Mouse (Mus musculus) ovary, postnatal 14 days (tissue): Measurements from ENCODE around the gene Hoxa3.

ENCODE experiments used
- DNase-seq: peaks from one replicate; pipeline ENCODE4 v3.0.0; 2022; ENCODE audit warnings: low spot score

The Hoxa3 gene

DNA sequence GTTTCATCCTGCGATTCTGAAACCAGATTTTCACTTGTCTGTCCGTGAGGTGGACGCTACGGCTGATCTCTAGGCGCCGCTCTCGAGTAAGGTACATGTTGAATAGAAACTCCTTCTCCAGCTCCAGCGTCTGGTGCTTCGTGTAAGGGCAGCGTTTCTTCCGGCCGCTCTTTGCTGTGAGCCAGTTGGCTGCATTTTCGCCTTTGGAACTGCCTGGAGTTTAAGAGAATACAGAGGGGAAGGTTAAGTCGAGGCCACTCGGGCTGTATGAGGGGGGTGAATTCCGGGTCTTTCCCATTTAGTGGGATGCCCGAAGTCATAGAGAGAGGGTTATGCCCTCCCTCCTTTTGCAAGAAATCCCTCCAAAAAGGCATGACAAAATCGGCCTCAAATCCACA, 19.4 kb upstream of the Hoxa3 start:
- DNase-seq: no peak

DNA sequence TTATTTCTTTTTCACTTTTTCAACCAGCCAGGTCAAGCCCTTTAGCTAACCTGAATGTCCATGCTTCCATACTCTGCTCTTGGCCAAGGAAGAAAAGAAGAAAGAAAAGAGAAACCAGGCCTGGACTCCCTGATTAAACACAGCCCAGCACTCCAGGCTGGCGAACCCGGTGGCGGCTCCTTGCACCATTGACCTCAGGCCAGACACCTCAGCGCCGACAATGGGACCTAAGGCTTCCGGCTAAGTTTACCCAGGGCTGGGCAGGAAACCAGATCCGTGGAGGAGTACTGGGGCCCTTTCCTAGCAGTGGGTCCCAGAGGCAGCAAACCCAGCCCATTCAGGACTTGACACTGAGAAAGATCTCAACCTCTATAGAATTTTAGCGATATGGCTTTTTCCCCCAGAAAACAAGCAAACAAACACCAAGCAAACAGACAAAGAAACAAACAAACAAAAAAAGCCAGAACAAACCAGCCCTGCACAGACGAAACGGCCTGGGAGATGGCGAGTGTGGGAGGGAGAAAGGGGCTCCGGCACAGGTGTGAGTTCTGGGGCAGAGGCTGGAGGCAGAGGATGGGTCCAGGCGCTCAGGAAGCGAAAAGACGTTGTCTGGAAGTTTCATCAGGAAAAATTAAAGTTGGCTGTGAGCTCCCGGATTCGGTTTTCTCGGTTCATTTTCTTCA, 18.9 kb upstream of the Hoxa3 start:
- DNase-seq: no peak

DNA sequence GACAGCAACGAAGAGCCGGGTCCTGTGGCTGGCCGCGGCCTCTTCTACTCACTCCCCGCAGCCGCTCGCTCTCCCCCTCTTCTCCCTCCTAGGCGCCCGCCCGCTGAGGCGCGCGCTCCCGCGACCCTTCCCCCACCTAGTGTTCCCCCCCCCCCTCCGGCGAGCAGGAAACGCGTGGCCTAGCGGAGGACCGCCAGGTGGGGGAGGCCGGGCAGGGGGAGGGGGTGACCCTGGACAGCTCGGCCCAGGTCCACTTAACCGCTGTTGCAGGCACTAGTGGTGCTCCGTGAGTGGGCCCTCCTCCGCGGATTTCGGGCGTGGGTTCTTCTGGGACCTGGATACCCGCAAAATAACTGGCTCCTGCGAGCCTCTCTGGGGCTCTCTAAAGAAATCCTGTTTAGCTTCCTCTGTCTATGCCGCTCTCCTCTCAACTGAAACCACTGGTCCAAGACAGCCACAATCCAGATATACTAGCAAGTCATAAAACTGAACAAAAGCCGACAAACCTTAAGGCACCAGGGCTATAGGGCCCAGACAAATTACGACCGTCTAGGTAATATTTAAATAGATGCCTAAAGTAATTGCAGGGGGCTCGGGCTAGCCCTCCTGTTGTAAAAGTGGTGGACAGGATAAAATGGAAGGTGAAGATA, 17.5 kb upstream of the Hoxa3 start, which contains the start of gene Hoxa9:
Gene Hoxa9 (minus strand): TSS at position 574 of the 650 bp plus-strand sequence.
- DNase-seq: no peak

DNA sequence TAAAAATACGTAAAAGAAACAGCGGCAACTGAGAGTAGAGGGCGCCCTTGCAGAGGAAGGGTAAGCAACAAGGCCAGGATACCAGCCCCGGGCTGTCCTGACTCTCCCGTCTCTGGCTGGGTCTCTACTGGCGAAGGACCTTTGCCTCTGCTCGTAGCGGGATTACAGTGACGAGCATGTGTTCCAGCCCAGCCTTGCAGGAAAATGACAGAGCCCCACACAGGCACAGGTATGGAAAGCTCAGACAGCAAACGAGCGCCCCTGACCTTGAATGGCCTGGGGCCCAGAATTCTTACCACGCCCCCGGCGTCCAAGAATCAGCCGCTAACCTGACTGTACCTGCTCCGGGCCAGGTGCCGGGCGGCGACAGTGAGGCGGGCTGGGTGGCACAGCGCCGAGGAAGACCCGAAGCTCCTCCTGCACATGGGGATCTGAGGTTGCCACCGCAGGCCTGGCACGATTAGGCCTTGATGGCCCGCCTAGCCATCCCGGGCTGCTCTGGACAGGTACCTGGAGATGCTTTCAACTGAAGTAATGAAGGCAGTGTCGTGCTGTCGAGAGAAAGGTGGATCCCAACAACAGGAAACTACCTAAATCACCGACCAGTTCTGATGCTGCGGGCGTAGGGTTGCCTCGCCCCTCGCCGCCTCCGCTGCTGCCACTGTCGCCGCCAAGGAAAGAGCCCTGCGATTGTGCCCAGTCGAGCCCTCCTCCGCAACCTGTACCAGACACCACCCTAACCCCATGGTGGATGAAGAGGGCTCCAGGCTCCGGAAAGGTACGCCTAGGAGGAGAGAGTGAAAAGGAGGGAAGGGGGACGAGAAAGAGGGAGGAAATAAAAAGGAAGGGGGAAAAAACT, 16.7 kb upstream of the Hoxa3 start:
- DNase-seq: no peak

DNA sequence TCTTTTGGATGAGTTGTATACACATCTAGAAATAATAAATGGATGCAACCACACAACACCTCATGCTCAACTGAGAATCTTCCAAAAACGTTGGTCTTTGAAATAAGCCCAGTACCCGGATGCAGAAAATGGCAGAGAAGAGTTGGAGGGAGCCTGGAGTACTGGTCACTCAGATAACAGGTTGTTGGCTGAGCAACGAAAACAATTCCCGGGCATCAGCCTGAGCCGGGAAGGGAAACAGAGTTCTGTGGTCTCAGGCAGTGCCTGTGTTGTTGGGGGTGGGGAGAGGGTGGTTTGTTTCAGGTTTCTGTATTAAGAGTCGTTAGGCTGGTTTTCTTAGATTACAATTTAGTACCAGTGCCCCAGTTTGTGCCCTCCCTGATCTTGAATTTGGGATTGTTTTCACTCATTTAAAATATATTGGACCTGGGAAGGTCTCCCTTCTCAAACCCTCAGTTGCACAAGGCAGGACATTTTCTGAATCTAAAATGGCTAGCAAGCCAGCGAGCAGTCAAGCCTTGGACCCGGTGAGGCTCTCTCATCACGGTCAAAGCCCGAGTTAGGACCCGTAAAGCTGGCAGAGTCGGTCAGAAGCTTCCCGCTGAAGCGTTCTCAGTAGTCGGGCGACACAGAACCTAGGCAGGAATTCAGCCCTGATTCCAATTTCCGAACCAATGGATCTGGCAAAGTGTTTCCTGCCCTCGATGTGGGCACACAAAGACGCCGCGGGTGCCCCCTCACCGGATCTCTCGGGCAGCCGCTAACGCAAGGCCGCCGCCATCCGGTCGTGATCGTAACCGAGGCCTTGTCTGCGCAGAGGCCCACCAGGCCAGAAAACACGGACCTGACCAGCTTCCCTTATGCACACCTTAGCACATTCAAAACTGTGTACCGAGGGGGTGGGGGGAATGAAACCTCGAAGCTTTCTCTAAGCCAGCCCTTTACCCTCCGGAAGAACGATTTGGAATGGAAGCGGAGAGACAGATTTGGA, 15.6 kb upstream of the Hoxa3 start:
- DNase-seq: no peak

DNA sequence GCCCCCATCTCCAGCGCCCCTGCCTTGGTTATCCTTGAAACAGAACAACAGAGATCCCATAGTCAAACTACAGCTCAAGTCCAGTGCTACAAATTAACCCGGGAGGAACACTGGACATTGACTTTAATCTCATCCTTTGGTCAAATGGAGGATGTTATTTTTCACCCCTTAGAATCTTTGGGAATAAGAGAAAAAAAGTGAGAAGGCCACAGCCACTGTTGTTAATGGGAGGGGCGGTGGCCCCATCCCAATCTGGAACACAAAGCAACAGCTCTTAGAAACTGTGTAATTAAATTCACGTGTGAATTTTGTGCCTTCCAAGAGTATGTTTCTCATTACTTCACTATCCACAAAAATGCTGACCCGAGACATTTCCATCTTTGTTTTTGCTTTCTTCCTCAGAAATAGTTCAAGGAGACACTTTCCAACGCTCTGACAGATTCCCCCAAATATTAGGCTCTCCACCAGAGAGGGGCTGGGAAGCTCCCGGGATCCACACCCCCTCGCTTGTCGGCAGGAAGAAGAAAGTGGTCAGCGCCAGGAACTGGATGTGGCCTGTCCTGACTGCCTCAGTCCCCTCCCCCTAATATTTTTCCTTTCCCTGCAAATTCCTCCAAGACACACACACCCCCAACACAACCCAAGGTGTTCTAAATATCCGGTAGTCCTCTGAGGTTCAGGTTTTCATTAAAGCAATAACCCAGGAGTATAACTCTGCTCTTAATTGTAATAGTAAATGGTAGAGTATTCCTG, 14.5 kb upstream of the Hoxa3 start:
- DNase-seq: no peak

DNA sequence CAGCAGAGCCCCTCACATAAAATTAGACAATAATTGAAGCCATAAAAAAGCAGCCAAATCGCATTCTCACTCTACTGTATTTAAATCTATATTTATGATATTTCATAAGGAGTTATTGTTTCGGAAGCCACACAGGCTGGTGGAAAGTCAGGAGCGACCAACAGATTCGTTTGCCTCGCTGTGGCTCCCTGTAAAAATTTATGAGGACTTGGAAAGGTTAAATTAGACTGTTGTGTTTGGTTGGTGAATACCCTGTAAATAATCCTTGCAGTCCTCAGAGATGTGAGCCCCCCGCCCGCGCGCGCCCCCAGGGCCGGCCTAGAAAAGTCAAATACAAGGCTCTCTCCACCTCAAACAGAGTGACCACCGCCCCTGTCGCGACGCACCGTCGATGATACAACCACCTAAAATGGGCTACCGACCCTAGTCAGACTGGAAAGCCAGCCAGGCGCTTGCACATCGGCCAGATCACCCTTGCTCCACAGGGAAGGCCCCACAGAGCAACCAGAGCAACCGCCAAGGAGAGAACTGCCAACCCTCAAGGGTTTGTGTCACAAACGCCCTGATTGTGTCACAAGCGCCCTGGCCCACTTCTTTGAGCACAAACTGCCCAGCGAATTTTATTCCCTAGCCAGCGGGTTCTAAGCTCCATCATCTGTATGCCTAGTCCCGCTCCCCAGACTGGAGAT, 13.6 kb upstream of the Hoxa3 start:
- no peak for DNase-seq

DNA sequence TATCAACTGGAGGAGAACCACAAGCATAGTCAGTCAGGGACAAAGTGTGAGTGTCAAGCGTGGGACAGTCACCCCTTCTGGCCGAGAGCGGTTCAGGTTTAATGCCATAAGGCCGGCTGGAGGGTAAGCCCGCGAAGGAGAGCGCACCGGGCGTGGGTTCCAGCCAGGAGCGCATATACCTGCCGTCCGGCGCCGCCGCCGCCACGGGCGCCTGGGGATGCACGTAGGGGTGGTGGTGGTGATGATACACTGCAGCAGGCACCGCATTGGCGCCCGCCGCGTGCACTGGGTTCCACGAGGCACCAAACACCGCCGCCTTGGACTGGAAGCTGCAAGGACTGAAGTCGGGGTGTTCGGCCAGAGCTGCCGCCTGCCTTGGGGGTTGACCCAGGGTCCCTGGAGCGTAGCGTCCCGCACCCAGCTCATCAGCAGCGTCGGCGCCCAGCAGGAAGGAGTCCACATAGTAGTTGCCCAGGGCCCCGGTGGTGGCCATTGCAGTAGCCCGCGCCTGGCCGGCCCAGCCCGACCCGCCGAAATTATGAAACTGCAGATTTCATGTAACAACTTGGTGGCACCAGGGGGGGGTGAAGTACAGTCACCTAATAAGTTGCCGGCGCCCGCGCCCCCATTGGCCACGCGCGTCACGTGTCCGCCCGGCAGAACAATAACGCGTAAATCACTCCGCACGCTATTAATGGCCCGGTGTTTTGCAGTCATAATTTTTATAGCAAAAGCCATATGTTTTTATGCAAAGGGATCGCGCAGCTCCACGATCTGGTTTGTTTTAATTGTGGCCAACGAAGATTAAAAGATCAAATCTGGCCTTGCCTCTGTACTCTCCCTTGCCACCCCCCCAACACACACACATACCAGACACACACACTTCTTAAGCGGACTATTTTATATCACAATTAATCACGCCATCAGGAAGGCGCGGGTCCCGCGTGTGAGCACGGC, 12.8 kb upstream of the Hoxa3 start:
- DNase-seq: no peak

DNA sequence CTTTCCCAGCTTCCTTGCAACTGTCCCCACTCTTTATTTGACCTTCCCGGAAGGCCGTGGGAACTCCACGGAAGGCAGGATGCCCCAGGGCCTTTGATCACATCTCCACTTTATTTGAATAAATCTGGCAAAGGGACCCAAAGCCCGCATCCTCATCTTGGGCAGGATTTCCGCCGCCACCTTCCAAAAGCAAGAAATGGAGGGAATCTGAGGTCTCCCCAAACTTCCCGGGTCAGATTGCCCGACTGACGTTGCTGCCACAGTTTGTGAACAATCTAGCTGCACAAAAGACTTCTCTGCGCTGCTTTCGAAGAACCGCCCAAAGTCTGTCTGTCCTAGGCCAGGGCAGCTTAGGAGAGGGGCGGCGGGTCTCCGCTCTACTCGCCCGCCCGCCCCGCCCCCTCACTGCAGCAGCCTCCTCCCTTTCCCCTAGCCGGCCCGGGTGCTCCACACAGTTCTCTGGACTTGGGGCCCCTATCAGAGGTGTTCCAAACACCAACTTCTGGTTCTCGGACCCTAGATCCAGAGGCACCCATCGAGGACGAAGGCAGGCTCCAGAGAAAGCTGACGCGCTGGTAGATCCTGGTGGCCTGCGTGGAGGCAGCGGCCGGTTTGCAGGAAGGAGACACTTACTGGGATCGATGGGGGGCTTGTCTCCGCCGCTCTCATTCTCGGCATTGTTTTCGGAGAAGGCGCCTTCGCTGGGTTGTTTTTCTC, 11.9 kb upstream of the Hoxa3 start:
- DNase-seq: no peak

DNA sequence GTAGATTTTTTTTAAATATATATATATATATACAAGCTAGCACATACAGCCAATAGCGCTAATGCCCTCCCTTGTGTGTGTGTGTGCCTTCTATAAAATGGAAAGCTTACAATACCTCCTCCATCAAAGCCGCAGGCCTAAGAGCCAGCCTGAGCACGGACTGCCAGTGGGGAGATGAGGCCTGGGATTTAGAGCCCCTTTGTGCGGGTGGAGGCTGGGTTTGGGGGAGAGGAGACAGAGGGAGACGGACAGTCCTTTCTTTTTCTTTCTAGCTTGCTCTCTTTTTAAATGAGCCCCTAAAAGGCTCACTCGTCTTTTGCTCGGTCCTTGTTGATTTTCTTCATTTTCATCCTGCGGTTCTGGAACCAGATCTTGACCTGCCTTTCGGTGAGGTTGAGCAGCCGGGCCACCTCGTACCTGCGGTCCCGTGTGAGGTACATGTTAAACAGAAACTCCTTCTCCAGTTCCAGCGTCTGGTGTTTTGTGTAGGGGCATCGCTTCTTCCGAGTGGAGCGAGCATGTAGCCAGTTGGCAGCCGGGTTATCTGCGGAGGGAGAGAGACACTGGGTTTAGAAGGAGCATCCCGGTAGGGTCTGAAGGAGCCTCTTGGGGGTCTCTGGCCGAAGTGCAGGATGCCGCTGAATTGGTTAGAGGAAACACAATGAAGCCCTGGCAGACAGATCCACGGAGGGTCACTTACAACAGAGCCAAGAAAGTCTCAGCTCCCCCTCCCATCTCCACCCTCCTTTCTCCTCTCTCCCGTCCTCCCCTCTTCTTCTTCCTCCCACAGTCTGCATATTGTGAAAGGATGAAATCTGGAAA, 11.0 kb upstream of the Hoxa3 start:
- DNase-seq: no peak

DNA sequence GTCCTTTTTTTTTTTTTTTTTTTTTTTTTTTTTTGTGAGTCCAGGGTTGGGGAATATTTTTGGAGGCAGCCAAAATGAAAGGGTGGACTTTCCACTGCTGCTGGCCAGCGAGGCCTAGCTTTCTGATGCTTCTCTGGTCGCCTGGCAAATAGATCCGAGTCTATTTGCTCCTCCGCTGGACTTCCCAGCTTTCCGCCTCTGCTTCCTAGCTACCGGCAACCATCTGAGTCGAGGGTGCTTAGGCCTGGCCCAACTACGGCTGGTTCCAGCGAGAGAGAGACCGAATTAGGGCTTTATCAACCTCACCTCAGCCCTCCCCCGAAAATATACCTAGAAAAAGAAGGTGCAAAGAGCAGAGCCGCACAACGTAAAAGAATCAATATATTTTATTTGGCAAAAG, 9.6 kb upstream of the Hoxa3 start:
- DNase-seq: no peak

DNA sequence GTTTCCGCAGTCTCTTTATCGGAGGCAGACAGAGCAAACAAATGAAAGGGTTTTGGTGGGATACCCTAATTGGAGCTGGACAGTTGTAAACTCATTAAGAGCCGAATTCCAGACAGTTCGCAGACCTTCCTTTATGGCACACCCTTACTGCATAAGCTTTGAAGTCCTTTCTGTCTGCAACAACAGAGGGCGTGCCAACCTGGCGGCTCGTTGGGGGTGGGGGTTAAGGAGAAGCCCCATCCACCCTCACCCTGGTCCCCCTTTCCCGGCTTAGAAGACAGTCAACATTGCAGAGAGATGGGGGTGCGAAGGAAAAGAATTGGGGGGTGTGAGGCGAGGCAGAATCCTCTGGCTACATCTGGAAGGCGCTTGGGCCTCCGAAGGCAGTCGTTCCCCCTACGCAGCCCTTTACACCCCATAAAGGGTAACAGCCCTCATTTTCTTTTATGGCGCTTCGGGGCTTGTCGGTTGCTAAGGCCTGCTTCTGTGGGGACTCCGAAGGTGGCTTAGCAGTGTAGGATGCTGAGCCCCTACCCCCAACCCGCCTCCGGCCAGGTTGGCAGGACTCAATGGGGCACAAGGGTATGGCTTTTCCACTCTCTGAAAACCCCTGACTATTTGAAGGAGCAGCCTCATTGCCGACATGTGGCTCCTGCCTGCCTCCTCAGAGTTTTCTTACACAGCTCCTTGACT, 9.0 kb upstream of the Hoxa3 start:
- DNase-seq: no peak

DNA sequence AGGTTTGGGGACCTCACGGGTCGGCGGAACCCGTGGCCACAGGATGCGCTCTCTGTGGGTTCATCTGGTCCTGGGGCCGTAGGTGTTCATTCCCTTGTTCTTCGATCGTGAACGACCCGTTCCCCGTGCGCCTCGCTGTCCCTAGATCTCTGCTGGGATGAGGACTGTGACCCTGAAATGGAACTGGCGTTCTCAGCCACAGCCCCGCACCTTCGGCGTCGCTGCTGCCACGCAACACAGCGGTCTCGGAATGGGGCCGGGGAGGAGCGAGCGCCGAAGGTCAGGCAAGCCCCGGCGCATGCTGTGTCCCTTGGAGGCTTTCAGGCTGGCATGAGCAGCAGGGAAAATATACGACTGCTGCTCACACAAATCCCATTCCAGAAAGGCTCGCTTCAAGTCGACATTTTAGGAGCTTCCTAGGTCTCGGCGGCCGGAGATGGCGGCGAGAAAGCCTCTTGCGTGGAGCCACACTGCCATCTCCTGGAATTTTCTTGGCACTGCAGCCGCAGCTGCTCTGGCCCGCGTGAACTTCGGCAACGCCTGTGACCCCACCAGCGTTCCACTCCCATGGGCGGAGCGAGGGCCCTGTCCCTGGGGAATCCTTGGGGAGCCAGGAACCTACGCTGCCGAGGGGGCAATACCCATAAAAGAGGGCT, 8.3 kb upstream of the Hoxa3 start, which contains the start of gene Hoxa7:
Gene Hoxa7 (minus strand): TSS at position 518 of the 656 bp plus-strand sequence.
- DNase-seq: peak; percentile 92

DNA sequence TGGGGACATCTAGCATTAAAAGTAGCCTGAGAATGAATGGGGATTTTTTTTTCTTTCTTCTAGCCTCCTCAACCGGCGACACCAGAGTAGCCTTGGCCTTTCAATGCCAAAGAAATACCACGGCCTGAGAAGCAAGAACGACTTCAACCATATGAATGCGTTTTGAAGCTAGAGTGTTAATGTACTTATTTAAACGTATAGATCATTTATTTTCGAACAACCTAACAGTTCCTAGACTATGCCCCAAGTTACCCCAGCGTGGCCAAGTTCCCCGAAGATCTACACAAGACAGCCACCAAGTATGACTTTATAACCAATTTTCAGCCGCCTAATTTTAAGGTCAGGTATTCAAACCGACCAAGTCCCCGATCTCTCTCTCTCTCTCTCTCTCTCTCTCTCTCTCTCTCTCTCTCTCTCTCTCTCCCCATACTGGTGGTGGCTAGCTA, 7.8 kb upstream of the Hoxa3 start:
- no peak for DNase-seq

DNA sequence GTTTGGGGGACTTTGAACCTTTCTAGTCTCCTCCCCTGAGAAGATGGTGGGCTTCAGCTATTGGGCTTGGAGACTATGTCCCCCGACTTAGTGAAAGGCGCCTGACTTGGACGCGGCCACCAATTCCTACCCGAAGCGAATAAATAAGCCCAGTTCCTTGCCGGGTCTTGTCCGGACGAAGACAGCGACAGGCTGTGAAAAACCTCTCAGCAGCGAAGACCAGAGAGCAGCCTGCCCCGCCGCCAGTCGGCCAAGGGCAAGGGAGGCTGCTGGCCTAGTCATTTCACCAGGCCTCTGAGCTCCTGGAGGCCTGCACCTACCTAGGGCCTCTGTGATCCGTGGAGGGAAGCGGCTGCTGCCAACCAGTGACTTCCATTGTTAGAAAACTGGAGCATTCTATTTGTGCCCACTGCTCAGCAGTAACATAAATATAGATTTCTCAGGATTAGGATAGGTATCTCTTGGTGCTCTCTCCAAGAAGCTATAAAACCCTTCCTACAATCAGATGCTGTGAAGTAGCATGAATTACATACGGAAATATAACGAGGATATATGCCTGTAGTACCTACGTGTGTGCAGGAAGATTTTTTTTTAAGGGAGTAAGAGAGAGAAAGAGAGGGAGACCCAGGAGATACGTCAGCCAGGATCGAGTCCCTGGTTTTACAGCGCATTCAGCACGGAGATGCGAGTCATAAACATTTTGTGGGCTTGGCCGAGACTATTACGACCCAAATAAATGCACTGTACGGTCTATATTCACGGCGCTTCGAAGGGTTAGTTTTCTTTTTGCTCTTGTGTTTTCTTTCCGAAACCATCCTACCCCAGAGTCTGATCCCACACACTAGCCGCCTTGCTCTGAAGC, 7.1 kb upstream of the Hoxa3 start:
- DNase-seq: no peak
